Mouse (Mus musculus): ENCODE results near the gene Rpl3. TPM values are rescaled to one million over a fixed set of nuclear protein-coding genes. Genes with fewer than 3 reads are reported as not detected.
"Not testable (repeated sequence)": the region's sequence is repeated elsewhere in the genome, so short reads cannot be mapped to it uniquely, and the experiment has no call there.

Gene Rpl3
- polyA plus RNA-seq, 1 experiment from 2014 or later = 1,242 TPM

GRCm38 (mm10) chr15:80122431-80122830 is 30.8 kb upstream of the Rpl3 start:
- not testable (repeated sequence) for H3K36me3 ChIP-seq (ENCODE audit: control insufficient read depth, insufficient read depth, low read length); H3K4me1 ChIP-seq (ENCODE audit: control insufficient read depth, insufficient read depth, low read length); H3K9ac ChIP-seq (ENCODE audit: low read depth, low read length); H3K4me2 ChIP-seq (ENCODE audit: low read depth, low read length); H3K4me3 ChIP-seq (ENCODE audit: low read depth, low read length); H3K27ac ChIP-seq (replicated peaks; ENCODE audit: low read depth, low read length); DNase-seq (ENCODE audit: low spot score); ATAC-seq (ENCODE audit: low read depth); H3K9me3 ChIP-seq (ENCODE audit: control insufficient read depth, low read length); H3K27me3 ChIP-seq (replicated peaks; ENCODE audit: control insufficient read depth, insufficient read depth, low read length)
- WGBS = 90% methylated on average over 6 of the region's 6 CpGs

- Histone ChIP-seq H3K9me3 (ENCODE audit: control insufficient read depth, low read length) (no peaks in the 10 kb centered on the region), H3K27me3 (replicated peaks; ENCODE audit: control insufficient read depth, insufficient read depth, low read length) (no peaks in the 10 kb centered on the region), H3K36me3 (ENCODE audit: control insufficient read depth, insufficient read depth, low read length) (no peaks in the 10 kb centered on the region), H3K4me1 (ENCODE audit: control insufficient read depth, insufficient read depth, low read length) (no peaks in the 10 kb centered on the region), H3K27ac (replicated peaks; ENCODE audit: low read depth, low read length) (no peak overlapping the region), H3K9ac (ENCODE audit: low read depth, low read length) (no peak overlapping the region), H3K4me2 (ENCODE audit: low read depth, low read length) (no peak overlapping the region), H3K4me3 (ENCODE audit: low read depth, low read length) (no peak overlapping the region)
- WGBS = 95% methylated on average over 9 of the region's 9 CpGs
- DNase-seq (ENCODE audit: low spot score) = no peak
- no peak for ATAC-seq (ENCODE audit: low read depth)
Measured at GRCm38 (mm10) chr15:80121721-80122325, 30.2 kb upstream of the Rpl3 start.

GRCm38 (mm10) chr15:80119076-80119475 is 27.4 kb upstream of the Rpl3 start:
- 87% methylated on average over 6 of the region's 6 CpGs for WGBS
- Histone ChIP-seq H3K4me3 (ENCODE audit: low read depth, low read length) (no peak overlapping the region), H3K9ac (ENCODE audit: low read depth, low read length) (no peak overlapping the region), H3K4me2 (ENCODE audit: low read depth, low read length) (no peak overlapping the region), H3K4me1 (ENCODE audit: control insufficient read depth, insufficient read depth, low read length) (no peaks in the 10 kb centered on the region), H3K27ac (replicated peaks; ENCODE audit: low read depth, low read length) (no peak overlapping the region), H3K9me3 (ENCODE audit: control insufficient read depth, low read length) (no peaks in the 10 kb centered on the region), H3K36me3 (ENCODE audit: control insufficient read depth, insufficient read depth, low read length) (no peaks in the 10 kb centered on the region), H3K27me3 (replicated peaks; ENCODE audit: control insufficient read depth, insufficient read depth, low read length) (no peaks in the 10 kb centered on the region)
- ATAC-seq (ENCODE audit: low read depth) (no peak), DNase-seq (ENCODE audit: low spot score) (no peak)

GRCm38 (mm10) chr15:80117154-80117553 is 25.5 kb upstream of the Rpl3 start:
- Histone ChIP-seq H3K27me3 (replicated peaks; ENCODE audit: control insufficient read depth, insufficient read depth, low read length) (no peaks in the 10 kb centered on the region), H3K4me2 (ENCODE audit: low read depth, low read length) (no peak overlapping the region), H3K27ac (replicated peaks; ENCODE audit: low read depth, low read length) (no peak overlapping the region), H3K9me3 (ENCODE audit: control insufficient read depth, low read length) (no peaks in the 10 kb centered on the region), H3K4me3 (ENCODE audit: low read depth, low read length) (no peak overlapping the region), H3K9ac (ENCODE audit: low read depth, low read length) (no peak overlapping the region), H3K36me3 (ENCODE audit: control insufficient read depth, insufficient read depth, low read length) (no peaks in the 10 kb centered on the region), H3K4me1 (ENCODE audit: control insufficient read depth, insufficient read depth, low read length) (no peaks in the 10 kb centered on the region)
- DNase-seq (ENCODE audit: low spot score) = no peak
- 70% methylated on average over 8 of the region's 8 CpGs for WGBS
- no peak for ATAC-seq (ENCODE audit: low read depth)

- no peaks in the 10 kb centered on the region for H3K9me3 ChIP-seq (ENCODE audit: control insufficient read depth, low read length)
- no peak for ATAC-seq (ENCODE audit: low read depth)
- H3K36me3 ChIP-seq (ENCODE audit: control insufficient read depth, insufficient read depth, low read length) = no peaks in the 10 kb centered on the region
- no peak overlapping the region for H3K4me3 ChIP-seq (ENCODE audit: low read depth, low read length)
- H3K4me1 ChIP-seq (ENCODE audit: control insufficient read depth, insufficient read depth, low read length) = no peaks in the 10 kb centered on the region
- 76% methylated on average over 13 of the region's 13 CpGs for WGBS
- H3K9ac ChIP-seq (ENCODE audit: low read depth, low read length) = no peak overlapping the region
- H3K27ac ChIP-seq (replicated peaks; ENCODE audit: low read depth, low read length) = no peak overlapping the region
- no peak for DNase-seq (ENCODE audit: low spot score)
- H3K27me3 ChIP-seq (replicated peaks; ENCODE audit: control insufficient read depth, insufficient read depth, low read length) = no peaks in the 10 kb centered on the region
- H3K4me2 ChIP-seq (ENCODE audit: low read depth, low read length) = no peak overlapping the region
Measured at GRCm38 (mm10) chr15:80115866-80116794, 24.5 kb upstream of the Rpl3 start.

- no peak for ATAC-seq (ENCODE audit: low read depth)
- no peak for DNase-seq (ENCODE audit: low spot score)
- Histone ChIP-seq H3K9me3 (ENCODE audit: control insufficient read depth, low read length) (no peaks in the 10 kb centered on the region), H3K27ac (replicated peaks; ENCODE audit: low read depth, low read length) (no peak overlapping the region), H3K4me2 (ENCODE audit: low read depth, low read length) (no peak overlapping the region), H3K36me3 (ENCODE audit: control insufficient read depth, insufficient read depth, low read length) (no peaks in the 10 kb centered on the region), H3K4me1 (ENCODE audit: control insufficient read depth, insufficient read depth, low read length) (no peaks in the 10 kb centered on the region), H3K9ac (ENCODE audit: low read depth, low read length) (no peak overlapping the region), H3K4me3 (ENCODE audit: low read depth, low read length) (no peak overlapping the region), H3K27me3 (replicated peaks; ENCODE audit: control insufficient read depth, insufficient read depth, low read length) (no peaks in the 10 kb centered on the region)
- 59% methylated on average over 5 of the region's 5 CpGs for WGBS
Measured at GRCm38 (mm10) chr15:80115256-80115655, 23.6 kb upstream of the Rpl3 start.

GRCm38 (mm10) chr15:80114414-80114813 is 22.7 kb upstream of the Rpl3 start:
- Histone ChIP-seq H3K4me3 (ENCODE audit: low read depth, low read length) (no peak overlapping the region), H3K9me3 (ENCODE audit: control insufficient read depth, low read length) (no peaks in the 10 kb centered on the region), H3K9ac (ENCODE audit: low read depth, low read length) (no peak overlapping the region), H3K4me1 (ENCODE audit: control insufficient read depth, insufficient read depth, low read length) (no peaks in the 10 kb centered on the region), H3K27me3 (replicated peaks; ENCODE audit: control insufficient read depth, insufficient read depth, low read length) (no peaks in the 10 kb centered on the region), H3K36me3 (ENCODE audit: control insufficient read depth, insufficient read depth, low read length) (no peaks in the 10 kb centered on the region), H3K27ac (replicated peaks; ENCODE audit: low read depth, low read length) (no peak overlapping the region), H3K4me2 (ENCODE audit: low read depth, low read length) (no peak overlapping the region)
- WGBS = 83% methylated on average over 7 of the region's 7 CpGs
- no peak for DNase-seq (ENCODE audit: low spot score)
- ATAC-seq (ENCODE audit: low read depth) = no peak

- Histone ChIP-seq H3K4me3 (ENCODE audit: low read depth, low read length) (no peak overlapping the region), H3K27ac (replicated peaks; ENCODE audit: low read depth, low read length) (no peak overlapping the region), H3K9me3 (ENCODE audit: control insufficient read depth, low read length) (no peaks in the 10 kb centered on the region), H3K4me2 (ENCODE audit: low read depth, low read length) (no peak overlapping the region), H3K36me3 (ENCODE audit: control insufficient read depth, insufficient read depth, low read length) (no peaks in the 10 kb centered on the region), H3K4me1 (ENCODE audit: control insufficient read depth, insufficient read depth, low read length) (no peaks in the 10 kb centered on the region), H3K27me3 (replicated peaks; ENCODE audit: control insufficient read depth, insufficient read depth, low read length) (no peaks in the 10 kb centered on the region), H3K9ac (ENCODE audit: low read depth, low read length) (no peak overlapping the region)
- no peak for DNase-seq (ENCODE audit: low spot score)
- WGBS = 37% methylated on average over 2 of the region's 2 CpGs
- ATAC-seq (ENCODE audit: low read depth) = no peak
Measured at GRCm38 (mm10) chr15:80112499-80112898, 20.8 kb upstream of the Rpl3 start.

Data from embryonic facial prominence, embryonic 14.5 days (tissue).